Mouse (Mus musculus) G1E (cell line): ENCODE measurements around the gene Atp9a. TPM values are rescaled to one million over a fixed set of nuclear protein-coding genes. Genes with fewer than 3 reads are reported as not detected.
"Not testable (repeated sequence)": the region's sequence is repeated elsewhere in the genome, so short reads cannot be mapped to it uniquely, and the experiment has no call there.

Experiments
- ATAC-seq: 2 replicates; pipeline ENCODE4 v1.8.0; 2016; ENCODE audit warnings: mild to moderate bottlenecking; ENCODE audit not compliant: insufficient number of reproducible peaks, poor library complexity, low FRiP score, severe bottlenecking; ENCODE audit errors: extremely low read depth
- DNase-seq: peaks from one replicate; pipeline ENCODE4 v3.0.0; 2012; ENCODE audit warnings: low spot score
- H3K27me3 ChIP-seq: 2 replicates; pipeline ENCODE4 v1.6.1; 2012; ENCODE audit warnings: mild to moderate bottlenecking, low read length, inconsistent platforms; ENCODE audit not compliant: insufficient read depth
- H3K36me3 ChIP-seq: replicated peaks from 2 replicates; pipeline ENCODE3; 2012; ENCODE audit warnings: mild to moderate bottlenecking, inconsistent platforms
- H3K4me1 ChIP-seq: 2 replicates; pipeline ENCODE4 v1.6.1; 2012; ENCODE audit warnings: low read depth, low read length, inconsistent platforms, mixed read lengths; ENCODE audit not compliant: insufficient read depth
- H3K4me3 ChIP-seq: 2 replicates; pipeline ENCODE4 v1.5.1; 2012; ENCODE audit warnings: low read depth, mild to moderate bottlenecking, inconsistent platforms, low read length, moderate library complexity, mixed read lengths
- H3K9me3 ChIP-seq: replicated peaks from 2 replicates; pipeline ENCODE4 v1.6.1; 2012; ENCODE audit warnings: inconsistent platforms
- CTCF ChIP-seq: IDR thresholded peaks from 2 replicates; pipeline ENCODE4 v1.5.1; 2012; ENCODE audit warnings: low read depth, low read length, inconsistent platforms, mixed read lengths
- GATA1 ChIP-seq: IDR thresholded peaks from 2 replicates; pipeline ENCODE4 v1.6.1; 2012; ENCODE audit warnings: borderline replicate concordance, low read length, inconsistent platforms, mixed read lengths
- GATA2 ChIP-seq: IDR thresholded peaks from 2 replicates; pipeline ENCODE4 v1.6.1; 2012; ENCODE audit warnings: low read depth, low read length, inconsistent platforms, borderline replicate concordance
- POLR2AphosphoS5 ChIP-seq: IDR thresholded peaks from 2 replicates; pipeline ENCODE4 v1.6.1; 2012; ENCODE audit warnings: low read depth, low read length, inconsistent platforms; ENCODE audit not compliant: insufficient replicate concordance
- TAL1 ChIP-seq: conservative IDR thresholded peaks from 2 replicates; pipeline ENCODE4 v1.6.1; 2012; ENCODE audit warnings: low read depth, low read length, inconsistent platforms, mixed read lengths
- polyA plus RNA-seq: library from polyadenylated mRNA; stranded (reverse); fragments of >175 nt; gene quantifications from 2 replicates; pipeline ENCODE4 v1.2.3, GENCODE M21; 2012
- total RNA-seq, 2 experiments: library from RNA; stranded (forward) in 1 of 2; stranded (reverse) in 1 of 2; fragments of 200-1000 nt in 1 of 2; fragments of >200 nt in 1 of 2; fragmentation: Nextera tagmentation in 1 of 2; gene quantifications; 2 replicates each; pipeline ENCODE4 v1.2.3; 2014 to 2017

The Atp9a gene
- total and polyA plus RNA-seq, 3 experiments, result not detected

GRCm38 (mm10) chr2:168765065-168765681 lies 23.0 kb upstream of the Atp9a start:
- H3K9me3 ChIP-seq, result peaks cover 74% of the 10 kb centered on the region
- H3K4me1 ChIP-seq, result no peaks in the 10 kb centered on the region
- no peak for DNase-seq
- H3K4me3 ChIP-seq, result no peak overlapping the region; the same call in 1 of the 2 replicates
- TF ChIP-seq GATA2, result no peak
- no peak for TF ChIP-seq POLR2AphosphoS5
- no peak for TF ChIP-seq GATA1
- no peak for TF ChIP-seq CTCF
- TF ChIP-seq TAL1, result no peak
- H3K27me3 ChIP-seq, result no peaks in the 10 kb centered on the region
- no peak for ATAC-seq
- H3K36me3 ChIP-seq, result no peaks in the 10 kb centered on the region

DNA sequence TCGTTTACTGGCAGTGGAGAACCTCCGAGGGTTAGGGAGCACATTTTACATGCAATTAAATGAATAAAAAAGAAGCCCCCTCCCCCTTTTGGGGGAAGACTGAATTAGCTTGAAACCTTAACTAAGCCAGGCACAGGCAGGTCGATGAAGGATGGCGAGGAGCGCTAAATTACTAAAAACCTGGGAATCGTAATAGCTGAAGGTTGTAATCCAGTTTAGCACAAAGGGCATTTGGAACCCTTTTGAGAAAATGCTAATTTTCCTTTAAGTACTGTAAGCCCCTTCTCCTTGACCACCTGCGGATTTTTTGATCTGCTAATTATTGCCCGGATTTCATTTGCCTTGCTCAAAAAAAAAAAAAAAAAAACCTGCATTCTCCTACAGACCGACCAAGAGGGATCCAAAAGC lies 22.3 kb upstream of the Atp9a start:
- Histone ChIP-seq H3K4me3 (no peak overlapping the region), H3K36me3 (no peaks in the 10 kb centered on the region), H3K4me1 (no peaks in the 10 kb centered on the region), H3K27me3 (no peaks in the 10 kb centered on the region), H3K9me3 (peaks cover 73% of the 10 kb centered on the region)
- TF ChIP-seq GATA2, result no peak
- TF ChIP-seq TAL1, result no peak
- TF ChIP-seq CTCF, result no peak
- no peak for TF ChIP-seq POLR2AphosphoS5
- no peak for TF ChIP-seq GATA1
- no peak for ATAC-seq
- DNase-seq, result no peak

DNA sequence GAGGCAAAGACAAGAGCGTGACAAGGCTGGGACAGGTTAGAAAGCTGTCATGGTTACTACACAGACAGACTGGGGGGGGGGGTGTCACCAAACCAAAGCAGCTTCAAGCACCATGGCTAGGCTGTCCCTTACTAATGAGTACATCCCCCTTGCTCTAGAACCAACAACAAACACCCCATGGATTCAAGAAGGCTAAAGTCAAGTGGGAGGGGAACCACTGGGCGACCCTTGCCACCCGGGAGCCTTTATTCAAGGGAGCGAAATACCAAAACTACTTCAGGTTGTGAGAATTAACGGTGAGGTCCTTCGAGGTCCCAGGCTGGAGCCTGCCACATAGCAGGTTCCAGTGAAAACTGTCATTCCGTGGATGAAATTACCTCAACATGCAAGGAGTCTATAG lies 21.6 kb upstream of the Atp9a start:
- ATAC-seq (no peak), DNase-seq (no peak)
- Histone ChIP-seq H3K4me1 (no peaks in the 10 kb centered on the region), H3K9me3 (peaks cover 73% of the 10 kb centered on the region), H3K27me3 (no peaks in the 10 kb centered on the region), H3K4me3 (no peak overlapping the region), H3K36me3 (no peaks in the 10 kb centered on the region)
- no peak for TF ChIP-seq GATA2

GRCm38 (mm10) chr2:168762411-168762815 lies 20.2 kb upstream of the Atp9a start:
- no peak for DNase-seq
- Histone ChIP-seq H3K4me3 (no peak overlapping the region), H3K4me1 (no peaks in the 10 kb centered on the region), H3K36me3 (no peaks in the 10 kb centered on the region), H3K9me3 (peaks cover 72% of the 10 kb centered on the region), H3K27me3 (no peaks in the 10 kb centered on the region)
- TF ChIP-seq GATA2 (no peak), CTCF (no peak), TAL1 (no peak), GATA1 (no peak), POLR2AphosphoS5 (no peak)
- ATAC-seq, result no peak

DNA sequence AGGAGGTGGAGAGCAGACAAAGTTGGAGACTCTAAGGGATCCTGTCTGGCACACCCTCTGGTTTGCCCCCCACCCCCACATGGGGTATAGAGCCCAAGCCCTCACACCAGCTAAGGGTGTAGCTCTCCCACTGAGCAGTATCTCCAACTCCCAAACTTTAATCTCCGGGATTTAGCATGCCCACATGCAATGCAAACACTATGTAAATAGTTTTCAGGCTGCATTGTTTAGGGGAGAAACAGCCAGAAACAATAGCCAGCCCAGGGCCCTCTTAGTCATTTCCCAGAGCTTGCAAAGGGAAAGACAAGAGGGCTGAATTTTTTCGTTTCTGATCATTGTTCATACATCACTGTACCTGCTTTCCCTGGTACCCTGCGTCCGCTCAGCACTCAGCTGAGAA lies 19.7 kb upstream of the Atp9a start:
- H3K27me3 ChIP-seq, result no peaks in the 10 kb centered on the region

GRCm38 (mm10) chr2:168761141-168761540 lies 18.9 kb upstream of the Atp9a start:
- Histone ChIP-seq H3K27me3 (peaks cover 2% of the 10 kb centered on the region; the same call in 1 of the 2 replicates), H3K4me3 (no peak overlapping the region), H3K4me1 (no peaks in the 10 kb centered on the region), H3K9me3 (peaks cover 74% of the 10 kb centered on the region), H3K36me3 (no peaks in the 10 kb centered on the region)
- ATAC-seq (no peak), DNase-seq (no peak)
- TF ChIP-seq POLR2AphosphoS5, result no peak
- no peak for TF ChIP-seq GATA2
- no peak for TF ChIP-seq GATA1
- TF ChIP-seq CTCF, result no peak

More for the DNA sequence above, 19.7 kb upstream of the Atp9a start:
- no peak overlapping the region for H3K4me3 ChIP-seq
- H3K36me3 ChIP-seq, result no peaks in the 10 kb centered on the region
- H3K4me1 ChIP-seq, result no peaks in the 10 kb centered on the region
- TF ChIP-seq TAL1 (no peak), GATA1 (no peak), POLR2AphosphoS5 (no peak), GATA2 (no peak), CTCF (no peak)
- H3K9me3 ChIP-seq, result peaks cover 74% of the 10 kb centered on the region
- ATAC-seq (no peak), DNase-seq (no peak)

GRCm38 (mm10) chr2:168744406-168744805 lies 2.2 kb upstream of the Atp9a start:
- H3K27me3 ChIP-seq, H3K4me3 ChIP-seq, H3K4me1 ChIP-seq, H3K36me3 ChIP-seq, DNase-seq, ATAC-seq: not testable (repeated sequence)
- peaks cover 82% of the 10 kb centered on the region for H3K9me3 ChIP-seq
